Mouse (Mus musculus): Measurements from ENCODE around the gene Sap25. TPM values are rescaled to one million over a fixed set of nuclear protein-coding genes. Genes with fewer than 3 reads are reported as not detected.

Sap25 gene
- polyA plus RNA-seq, 1 experiment from 2014 or later = 8.0 TPM

DNA sequence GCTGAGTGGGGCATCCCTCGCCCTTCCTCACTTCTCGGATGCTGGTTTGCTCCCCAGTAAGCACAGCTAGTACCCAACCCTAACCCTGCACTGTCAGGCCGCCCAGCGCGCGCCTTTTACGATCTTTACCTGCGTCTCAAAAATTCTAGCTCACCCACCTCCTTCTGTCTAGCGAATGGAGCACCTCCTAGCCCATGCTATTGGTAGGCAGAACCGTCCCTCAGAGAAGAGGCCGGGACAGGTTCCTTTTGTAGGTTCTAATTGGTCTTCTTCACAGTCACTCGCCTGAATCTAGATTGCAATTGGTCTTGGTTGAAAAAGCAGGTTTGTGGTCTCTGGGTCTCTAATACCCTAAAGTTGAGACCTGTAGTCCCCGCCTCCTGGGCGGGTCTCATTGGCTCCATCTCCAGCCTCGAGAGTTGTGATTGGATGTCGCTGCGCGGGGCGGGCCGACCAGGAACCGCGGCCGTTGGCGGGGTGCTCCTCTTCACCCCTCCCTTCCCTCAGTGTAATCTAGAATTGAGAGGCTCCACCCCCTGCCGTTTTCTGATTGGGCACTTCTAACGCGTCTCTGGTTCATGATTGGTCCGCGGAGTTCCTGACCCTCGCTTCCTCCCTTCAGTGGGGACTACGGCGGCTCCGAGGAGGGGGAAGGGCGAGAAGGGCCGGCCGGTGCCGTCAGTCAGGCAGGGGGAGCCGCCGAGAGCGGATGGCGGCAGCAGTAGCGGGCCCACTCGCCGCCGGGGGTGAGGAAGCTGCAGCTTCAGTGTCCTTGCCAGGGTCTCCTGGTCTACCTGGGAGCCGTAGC lies 12.4 kb upstream of the Sap25 start, which contains the start of the genes Fbxo24, Lrch4 and Gm20605:
TSS of gene Fbxo24 (minus strand) at position 505 of the 808 bp plus-strand sequence.
TSS of gene Lrch4 (plus strand) at position 624 of the 808 bp plus-strand sequence.
TSS of gene Gm20605 (plus strand) at position 678 of the 808 bp plus-strand sequence.
- peak; percentile 98 for ATAC-seq (ENCODE audit: insufficient number of reproducible peaks, insufficient read depth, low FRiP score, low TSS enrichment, low read depth)
- peaks cover 38% of the 10 kb centered on the region for H3K4me1 ChIP-seq (replicated peaks)

DNA sequence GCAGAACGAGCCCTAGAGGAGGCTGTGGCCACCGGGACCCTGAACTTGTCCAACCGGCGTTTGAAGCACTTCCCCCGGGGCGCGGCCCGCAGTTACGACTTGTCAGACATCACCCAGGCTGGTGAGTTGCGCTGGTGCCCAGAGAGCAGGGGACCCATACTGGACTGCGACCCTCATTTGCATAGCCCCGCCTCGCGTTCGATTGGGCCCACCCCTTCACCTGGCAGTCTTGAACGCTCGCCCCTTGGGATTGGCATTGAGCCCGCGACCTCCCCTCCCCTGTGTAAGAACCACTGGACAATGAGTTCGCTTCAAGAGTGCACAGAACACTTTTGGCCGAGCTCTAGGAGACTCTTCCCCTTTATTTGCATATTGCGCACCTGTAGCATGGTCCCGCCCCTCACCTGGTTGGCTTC lies 11.8 kb upstream of the Sap25 start:
- H3K27ac ChIP-seq = peak overlapping the region; percentile 92
- H3K9ac ChIP-seq (replicated peaks) = peak overlapping the region; percentile 79
- peaks cover 27% of the 10 kb centered on the region for H3K36me3 ChIP-seq
- H3K9me3 ChIP-seq = no peaks in the 10 kb centered on the region
- H3K4me3 ChIP-seq (replicated peaks) = peak overlapping the region; percentile 79
- H3K27me3 ChIP-seq = no peaks in the 10 kb centered on the region
- peaks cover 38% of the 10 kb centered on the region for H3K4me1 ChIP-seq (replicated peaks)
- peak; percentile 15; the same call in 1 of the 2 replicates for ATAC-seq (ENCODE audit: insufficient number of reproducible peaks, insufficient read depth, low FRiP score, low TSS enrichment, low read depth)
- under 1% methylated on average over 23 of the region's 23 CpGs for WGBS
- H3K4me2 ChIP-seq = peak overlapping the region; percentile 82

More for the DNA sequence above, 12.4 kb upstream of the Sap25 start, which contains the start of the genes Fbxo24, Lrch4 and Gm20605:
- WGBS = under 1% methylated on average over 44 of the region's 46 CpGs
- H3K9me3 ChIP-seq = no peaks in the 10 kb centered on the region
- H3K4me2 ChIP-seq = peak within 1 kb of the TSS; percentile 82
- H3K36me3 ChIP-seq = peaks cover 21% of the 10 kb centered on the region
- peak within 1 kb of the TSS; percentile 79 for H3K9ac ChIP-seq (replicated peaks)
- H3K27ac ChIP-seq = peak within 1 kb of the TSS; percentile 92
- H3K4me3 ChIP-seq (replicated peaks) = peak within 1 kb of the TSS; percentile 79
- H3K27me3 ChIP-seq = no peaks in the 10 kb centered on the region

DNA sequence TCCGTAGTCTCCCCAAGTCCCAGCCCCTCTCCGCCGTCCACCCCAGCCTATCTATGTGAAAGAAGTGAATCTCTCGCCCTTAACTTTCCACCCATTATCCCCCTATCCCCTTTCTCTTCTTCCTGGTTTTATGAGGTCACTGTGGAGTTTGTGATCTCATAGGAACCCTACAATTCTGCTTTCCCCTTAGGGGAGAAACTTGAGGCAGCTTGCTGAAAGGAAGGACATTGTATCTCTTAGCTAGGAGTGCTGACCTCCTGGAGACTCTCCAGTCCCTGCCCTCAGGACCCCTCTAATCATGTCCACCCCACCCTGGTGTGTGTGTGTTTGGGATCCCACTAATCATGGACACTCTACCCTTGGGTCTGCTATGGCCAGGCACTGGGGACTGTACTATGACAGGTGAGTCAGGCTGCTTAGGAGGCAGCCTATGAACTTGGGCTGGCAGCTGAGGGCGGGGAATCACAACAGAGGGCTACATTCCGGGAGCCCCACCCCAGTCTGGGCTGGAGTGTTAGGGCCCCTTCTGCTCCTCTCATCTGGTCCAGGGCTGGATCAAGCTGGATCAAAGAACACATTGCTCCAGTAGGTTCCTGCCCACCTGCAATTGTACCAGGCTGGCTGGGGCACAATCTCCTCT lies 11.1 kb upstream of the Sap25 start:
- peak overlapping the region; percentile 92 for H3K27ac ChIP-seq
- peak overlapping the region; percentile 79 for H3K9ac ChIP-seq (replicated peaks)
- ATAC-seq (ENCODE audit: insufficient number of reproducible peaks, insufficient read depth, low FRiP score, low TSS enrichment, low read depth) = no peak
- H3K36me3 ChIP-seq = peaks cover 33% of the 10 kb centered on the region
- H3K4me2 ChIP-seq = peak overlapping the region; percentile 82
- peaks cover 34% of the 10 kb centered on the region for H3K4me1 ChIP-seq (replicated peaks)
- no peaks in the 10 kb centered on the region for H3K9me3 ChIP-seq
- WGBS = 18% methylated on average over 6 of the region's 6 CpGs
- H3K4me3 ChIP-seq (replicated peaks) = peak overlapping the region; percentile 79
- no peaks in the 10 kb centered on the region for H3K27me3 ChIP-seq

DNA sequence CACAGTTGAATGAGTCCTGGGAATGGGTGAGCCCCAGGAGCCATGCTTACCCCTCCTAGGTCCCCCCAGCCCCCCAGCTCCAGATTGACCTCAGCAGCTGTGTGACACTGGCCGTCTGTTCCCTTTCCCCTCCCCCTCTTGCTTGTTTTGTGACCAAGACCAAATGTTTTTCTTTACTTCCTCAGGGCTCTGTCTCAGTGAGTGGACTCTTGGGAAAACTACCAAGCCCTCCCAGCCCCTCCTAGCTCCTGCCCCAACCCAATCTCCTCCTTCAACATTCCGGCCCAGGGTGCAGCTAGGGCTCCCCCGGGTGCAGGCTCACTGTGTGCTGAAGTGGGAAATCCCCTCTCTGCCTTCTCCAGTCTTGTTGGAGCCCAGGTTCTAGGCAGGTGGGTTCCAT lies 10.5 kb upstream of the Sap25 start:
- 24% methylated on average over 3 of the region's 3 CpGs for WGBS
- peaks cover 39% of the 10 kb centered on the region for H3K36me3 ChIP-seq
- H3K27me3 ChIP-seq = no peaks in the 10 kb centered on the region
- no peak for ATAC-seq (ENCODE audit: insufficient number of reproducible peaks, insufficient read depth, low FRiP score, low TSS enrichment, low read depth)
- peak overlapping the region; percentile 79 for H3K9ac ChIP-seq (replicated peaks)
- H3K4me1 ChIP-seq (replicated peaks) = peaks cover 34% of the 10 kb centered on the region
- no peaks in the 10 kb centered on the region for H3K9me3 ChIP-seq
- H3K4me2 ChIP-seq = peak overlapping the region; percentile 82
- peak overlapping the region; percentile 79 for H3K4me3 ChIP-seq (replicated peaks)
- H3K27ac ChIP-seq = peak overlapping the region; percentile 92

DNA sequence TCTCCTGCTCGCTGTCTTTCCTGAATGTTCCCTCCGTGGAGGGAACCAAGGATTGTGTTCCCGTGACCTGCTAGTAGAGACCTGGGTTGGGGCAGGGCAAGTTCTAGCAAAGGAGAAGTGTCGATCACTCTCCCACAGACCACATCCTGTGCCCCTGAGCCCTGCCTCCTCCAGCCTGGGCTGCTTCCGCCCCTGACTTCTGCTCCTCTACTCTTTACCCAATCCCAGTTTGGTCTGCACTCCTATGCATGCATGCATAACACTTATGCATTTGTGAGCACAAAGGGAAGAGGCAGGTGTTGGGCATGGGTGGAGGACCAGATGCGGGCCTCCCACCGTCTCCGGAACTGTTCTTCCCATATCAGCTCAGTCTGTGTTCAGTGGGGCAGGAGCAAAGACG lies 10.0 kb upstream of the Sap25 start:
- peak overlapping the region; percentile 79 for H3K4me3 ChIP-seq (replicated peaks)
- H3K4me1 ChIP-seq (replicated peaks) = peaks cover 34% of the 10 kb centered on the region
- peak overlapping the region; percentile 82 for H3K4me2 ChIP-seq
- no peaks in the 10 kb centered on the region for H3K9me3 ChIP-seq
- H3K36me3 ChIP-seq = peaks cover 45% of the 10 kb centered on the region
- WGBS = 68% methylated on average over 9 of the region's 9 CpGs
- peak overlapping the region; percentile 92 for H3K27ac ChIP-seq
- H3K27me3 ChIP-seq = no peaks in the 10 kb centered on the region
- H3K9ac ChIP-seq (replicated peaks) = peak overlapping the region; percentile 79; the same call in 1 of the 2 replicates
- no peak for ATAC-seq (ENCODE audit: insufficient number of reproducible peaks, insufficient read depth, low FRiP score, low TSS enrichment, low read depth)

DNA sequence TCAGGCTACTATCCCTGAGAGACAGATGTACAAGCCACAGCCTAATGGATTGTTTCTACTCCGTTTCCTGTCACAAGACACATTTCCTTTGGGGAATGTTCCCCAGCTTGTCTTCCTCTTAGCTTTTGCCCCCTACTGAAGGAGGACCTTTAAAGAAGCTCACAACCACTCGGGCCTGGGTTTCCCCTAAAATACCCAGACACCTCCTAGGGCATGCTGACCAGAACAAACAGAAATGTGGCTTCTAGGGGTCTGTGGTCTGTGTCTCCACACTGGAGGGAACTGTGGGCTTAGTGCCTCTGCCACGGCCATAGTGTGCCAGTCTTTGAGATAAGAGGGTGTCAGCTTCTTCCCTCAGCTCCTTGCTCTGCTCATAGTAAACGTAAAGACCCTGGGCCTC lies 9.5 kb upstream of the Sap25 start:
- peak overlapping the region; percentile 82 for H3K4me2 ChIP-seq
- H3K4me3 ChIP-seq (replicated peaks) = peak overlapping the region; percentile 79; the same call in 1 of the 2 replicates
- peaks cover 49% of the 10 kb centered on the region for H3K36me3 ChIP-seq
- H3K9me3 ChIP-seq = no peaks in the 10 kb centered on the region
- H3K27me3 ChIP-seq = no peaks in the 10 kb centered on the region
- ATAC-seq (ENCODE audit: insufficient number of reproducible peaks, insufficient read depth, low FRiP score, low TSS enrichment, low read depth) = no peak
- 0 out of 2 replicates have a peak overlapping the region, but pooled peaks have one; percentile 79 for H3K9ac ChIP-seq (replicated peaks)
- H3K27ac ChIP-seq = peak overlapping the region; percentile 92
- H3K4me1 ChIP-seq (replicated peaks) = peaks cover 34% of the 10 kb centered on the region
- 71% methylated on average over 4 of the region's 4 CpGs for WGBS

DNA sequence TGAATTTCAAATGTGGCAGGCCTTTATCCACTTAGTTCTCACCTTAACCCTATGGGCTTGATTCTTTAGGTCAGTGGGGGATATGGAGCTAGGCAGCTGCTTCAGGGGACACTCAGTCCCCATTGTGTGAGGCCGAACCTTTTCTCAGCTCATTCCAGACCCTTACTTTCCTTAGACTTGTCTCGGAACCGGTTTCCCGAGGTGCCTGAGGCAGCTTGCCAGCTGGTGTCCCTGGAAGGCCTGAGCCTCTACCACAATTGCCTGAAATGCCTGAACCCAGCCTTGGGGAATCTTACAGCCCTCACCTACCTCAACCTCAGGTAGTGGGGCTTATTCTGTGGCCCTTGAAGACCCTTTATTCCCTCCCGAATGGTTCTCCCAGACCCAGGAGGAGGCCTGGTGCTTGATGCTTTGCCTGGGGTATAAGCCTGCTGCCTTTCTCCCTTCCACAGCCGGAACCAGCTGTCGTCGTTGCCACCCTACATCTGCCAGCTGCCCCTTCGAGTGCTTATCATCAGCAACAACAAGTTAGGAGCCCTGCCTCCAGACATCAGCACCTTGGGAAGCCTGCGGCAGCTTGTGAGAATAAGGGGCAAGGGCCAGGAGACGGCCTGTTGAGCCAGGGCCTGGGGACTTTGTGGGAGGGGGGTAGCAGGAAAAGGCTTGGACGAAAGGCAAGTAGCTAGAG lies 7.6 kb upstream of the Sap25 start:
- 0 out of 2 replicates have a peak overlapping the region, but pooled peaks have one; percentile 8 for H3K9ac ChIP-seq (replicated peaks)
- H3K4me2 ChIP-seq = no peak overlapping the region
- peaks cover 68% of the 10 kb centered on the region for H3K36me3 ChIP-seq
- 81% methylated on average over 12 of the region's 12 CpGs for WGBS
- H3K4me1 ChIP-seq (replicated peaks) = peaks cover 34% of the 10 kb centered on the region
- H3K27me3 ChIP-seq = no peaks in the 10 kb centered on the region
- no peak overlapping the region for H3K4me3 ChIP-seq (replicated peaks)
- H3K27ac ChIP-seq = no peak overlapping the region
- no peaks in the 10 kb centered on the region for H3K9me3 ChIP-seq
- ATAC-seq (ENCODE audit: insufficient number of reproducible peaks, insufficient read depth, low FRiP score, low TSS enrichment, low read depth) = no peak

DNA sequence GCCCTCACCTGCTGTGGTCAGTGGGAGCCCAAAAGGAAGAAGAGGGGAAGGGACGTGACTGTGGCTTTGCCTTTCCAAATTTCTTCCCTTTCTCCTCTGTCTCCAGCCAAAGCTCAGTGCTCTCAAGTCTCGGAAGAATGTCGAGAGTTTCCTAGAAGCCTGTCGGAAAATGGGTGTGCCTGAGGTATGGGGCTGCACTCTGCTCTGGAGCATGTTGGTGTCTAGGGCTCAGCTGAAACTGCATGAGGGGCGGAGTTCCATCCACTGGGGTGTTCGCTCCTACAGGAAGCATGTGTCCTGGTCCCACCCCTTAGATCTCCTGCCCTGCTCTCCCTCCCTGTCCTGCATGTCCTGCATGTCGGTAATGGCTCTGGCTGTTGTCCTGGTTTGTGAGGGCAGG lies 1.7 kb upstream of the Sap25 start:
- H3K9me3 ChIP-seq = no peaks in the 10 kb centered on the region
- H3K36me3 ChIP-seq = peaks cover 85% of the 10 kb centered on the region
- no peak overlapping the region for H3K9ac ChIP-seq (replicated peaks)
- peaks cover 7% of the 10 kb centered on the region for H3K4me1 ChIP-seq (replicated peaks)
- 80% methylated on average over 7 of the region's 7 CpGs for WGBS
- H3K4me3 ChIP-seq (replicated peaks) = no peak overlapping the region
- H3K27me3 ChIP-seq = peaks cover 13% of the 10 kb centered on the region
- H3K4me2 ChIP-seq = no peak overlapping the region
- no peak for ATAC-seq (ENCODE audit: insufficient number of reproducible peaks, insufficient read depth, low FRiP score, low TSS enrichment, low read depth)
- no peak overlapping the region for H3K27ac ChIP-seq

DNA sequence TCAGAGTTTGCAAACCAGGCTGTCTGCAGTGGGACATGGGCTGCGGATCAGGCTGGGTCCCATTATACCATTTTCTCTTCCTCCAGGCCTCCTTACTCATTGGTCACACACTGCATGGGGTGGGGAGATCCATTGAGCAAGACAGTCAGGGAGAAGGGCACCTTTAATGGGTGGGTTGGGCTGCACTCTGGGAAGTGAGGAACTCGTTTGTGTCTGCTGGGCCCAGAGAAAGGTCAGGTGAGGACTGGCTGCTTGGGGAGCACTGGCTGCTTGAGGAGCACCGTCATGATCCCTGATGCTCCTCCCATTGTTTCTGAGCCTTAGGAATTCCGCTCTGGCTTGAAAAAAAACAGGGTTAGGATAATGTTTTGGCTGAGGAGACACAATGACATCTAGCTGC lies 1.8 kb downstream of the Sap25 start:
- H3K27me3 ChIP-seq = peaks cover 34% of the 10 kb centered on the region
- H3K9ac ChIP-seq (replicated peaks) = no peak overlapping the region
- peaks cover 28% of the 10 kb centered on the region for H3K4me1 ChIP-seq (replicated peaks)
- 56% methylated on average over 4 of the region's 4 CpGs for WGBS
- no peaks in the 10 kb centered on the region for H3K9me3 ChIP-seq
- H3K36me3 ChIP-seq = peaks cover 52% of the 10 kb centered on the region
- ATAC-seq (ENCODE audit: insufficient number of reproducible peaks, insufficient read depth, low FRiP score, low TSS enrichment, low read depth) = no peak
- H3K27ac ChIP-seq = no peak overlapping the region
- H3K4me2 ChIP-seq = no peak overlapping the region
- H3K4me3 ChIP-seq (replicated peaks) = no peak overlapping the region

DNA sequence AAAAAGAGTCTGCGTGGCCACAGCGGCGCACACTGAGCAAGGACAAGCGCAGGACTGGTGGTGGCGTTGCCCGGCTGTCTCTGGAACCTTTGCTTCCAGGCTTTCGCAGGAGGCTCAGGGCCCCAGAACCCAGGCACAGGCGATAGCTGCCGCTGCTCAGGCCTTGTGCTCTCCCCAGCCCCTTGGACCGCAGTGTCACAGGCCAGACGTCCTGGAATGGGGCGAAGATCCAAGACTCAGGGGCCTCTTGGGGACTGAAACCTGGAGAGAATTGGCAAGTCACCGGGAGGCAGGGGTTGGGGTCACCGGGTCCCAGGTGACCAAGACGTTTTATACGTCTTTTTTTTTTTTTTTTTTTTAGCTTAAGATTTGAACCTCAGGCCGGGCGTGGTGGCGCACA lies 3.4 kb downstream of the Sap25 start:
- ATAC-seq (ENCODE audit: insufficient number of reproducible peaks, insufficient read depth, low FRiP score, low TSS enrichment, low read depth) = no peak
- Histone ChIP-seq H3K9me3 (no peaks in the 10 kb centered on the region), H3K4me2 (no peak overlapping the region), H3K4me1 (replicated peaks) (peaks cover 44% of the 10 kb centered on the region), H3K36me3 (peaks cover 36% of the 10 kb centered on the region), H3K9ac (replicated peaks) (no peak overlapping the region), H3K27me3 (peaks cover 34% of the 10 kb centered on the region), H3K27ac (no peak overlapping the region), H3K4me3 (replicated peaks) (no peak overlapping the region)
- WGBS = 32% methylated on average over 19 of the region's 19 CpGs
